Mouse (Mus musculus): Measurements from ENCODE around the gene Rnd2. TPM values are rescaled to one million over a fixed set of nuclear protein-coding genes. Genes with fewer than 3 reads are reported as not detected.
A peak's percentile ranks its signal among the peaks of the same experiment; 100 is the strongest.
"Not testable (repeated sequence)": the region's sequence is repeated elsewhere in the genome, so short reads cannot be mapped to it uniquely, and the experiment has no call there.

The Rnd2 gene
- total RNA-seq, 1 experiment from 2014 or later: 3.1 TPM

GRCm38 (mm10) chr11:101466552-101466950 is 1.8 kb downstream of the Rnd2 start:
- ATAC-seq (replicated peaks; ENCODE audit: low read depth, poor library complexity, severe bottlenecking): not testable (repeated sequence)

GRCm38 (mm10) chr11:101467477-101468262 is 2.9 kb downstream of the Rnd2 start:
- ATAC-seq (replicated peaks; ENCODE audit: low read depth, poor library complexity, severe bottlenecking): peak; percentile 40

- ATAC-seq (replicated peaks; ENCODE audit: low read depth, poor library complexity, severe bottlenecking): no peak
Observed at GRCm38 (mm10) chr11:101468263-101468688, 3.5 kb downstream of the Rnd2 start.

GRCm38 (mm10) chr11:101468731-101469130 is 3.9 kb downstream of the Rnd2 start:
- no peak for ATAC-seq (replicated peaks; ENCODE audit: low read depth, poor library complexity, severe bottlenecking)

GRCm38 (mm10) chr11:101469155-101469554 is 4.4 kb downstream of the Rnd2 start:
- no peak for ATAC-seq (replicated peaks; ENCODE audit: low read depth, poor library complexity, severe bottlenecking)

- no peak for ATAC-seq (replicated peaks; ENCODE audit: low read depth, poor library complexity, severe bottlenecking)
Observed at GRCm38 (mm10) chr11:101470206-101470605, 5.4 kb downstream of the Rnd2 start.

GRCm38 (mm10) chr11:101471926-101472325 is 7.1 kb downstream of the Rnd2 start:
- ATAC-seq (replicated peaks; ENCODE audit: low read depth, poor library complexity, severe bottlenecking): no peak

GRCm38 (mm10) chr11:101472336-101472735 is 7.5 kb downstream of the Rnd2 start:
- no peak for ATAC-seq (replicated peaks; ENCODE audit: low read depth, poor library complexity, severe bottlenecking)

- not testable (repeated sequence) for ATAC-seq (replicated peaks; ENCODE audit: low read depth, poor library complexity, severe bottlenecking)
Observed at GRCm38 (mm10) chr11:101473686-101474085, 8.9 kb downstream of the Rnd2 start.

- ATAC-seq (replicated peaks; ENCODE audit: low read depth, poor library complexity, severe bottlenecking): no peak
Observed at GRCm38 (mm10) chr11:101474298-101474697, 9.5 kb downstream of the Rnd2 start.

GRCm38 (mm10) chr11:101476361-101476760 is 11.6 kb downstream of the Rnd2 start:
- ATAC-seq (replicated peaks; ENCODE audit: low read depth, poor library complexity, severe bottlenecking): not testable (repeated sequence)

- no peak for ATAC-seq (replicated peaks; ENCODE audit: low read depth, poor library complexity, severe bottlenecking)
Observed at GRCm38 (mm10) chr11:101477194-101477551, 12.4 kb downstream of the Rnd2 start.

- ATAC-seq (replicated peaks; ENCODE audit: low read depth, poor library complexity, severe bottlenecking): no peak
Observed at GRCm38 (mm10) chr11:101477552-101478211, 12.9 kb downstream of the Rnd2 start.

GRCm38 (mm10) chr11:101479171-101479635 is 14.4 kb downstream of the Rnd2 start:
- ATAC-seq (replicated peaks; ENCODE audit: low read depth, poor library complexity, severe bottlenecking): no peak

- no peak for ATAC-seq (replicated peaks; ENCODE audit: low read depth, poor library complexity, severe bottlenecking)
Observed at GRCm38 (mm10) chr11:101480912-101481311, 16.1 kb downstream of the Rnd2 start.

- no peak for ATAC-seq (replicated peaks; ENCODE audit: low read depth, poor library complexity, severe bottlenecking)
Observed at GRCm38 (mm10) chr11:101483804-101484203, 19.0 kb downstream of the Rnd2 start.

GRCm38 (mm10) chr11:101484245-101484644 is 19.4 kb downstream of the Rnd2 start:
- no peak for ATAC-seq (replicated peaks; ENCODE audit: low read depth, poor library complexity, severe bottlenecking)

GRCm38 (mm10) chr11:101484814-101485213 is 20.0 kb downstream of the Rnd2 start:
- no peak for ATAC-seq (replicated peaks; ENCODE audit: low read depth, poor library complexity, severe bottlenecking)

GRCm38 (mm10) chr11:101485509-101486028 is 20.8 kb downstream of the Rnd2 start:
- ATAC-seq (replicated peaks; ENCODE audit: low read depth, poor library complexity, severe bottlenecking): peak; percentile 94

- ATAC-seq (replicated peaks; ENCODE audit: low read depth, poor library complexity, severe bottlenecking): no peak
Observed at GRCm38 (mm10) chr11:101486126-101486525, 21.3 kb downstream of the Rnd2 start.

- no peak for ATAC-seq (replicated peaks; ENCODE audit: low read depth, poor library complexity, severe bottlenecking)
Observed at GRCm38 (mm10) chr11:101506269-101506780, 41.5 kb downstream of the Rnd2 start.
